Mouse (Mus musculus) left cerebral cortex, adult 2 months (tissue): ENCODE results near the gene Ttll8. TPM values are rescaled to one million over a fixed set of nuclear protein-coding genes. Genes with fewer than 3 reads are reported as not detected.

Source experiments
- DNase-seq, 2 experiments: peaks; one replicate each; pipeline ENCODE4 v3.0.0; 2021 to 2022; ENCODE audit warnings: low spot score in 2 of 2, mixed read lengths in 1 of 2; ENCODE audit errors: extremely low spot score in 1 of 2
- H3K27ac ChIP-seq: fragments of 200-600 bp; 2 replicates; pipeline ENCODE4 v1.8.1; 2022
- H3K4me3 ChIP-seq: fragments of 200-600 bp; 2 replicates; pipeline ENCODE4 v1.8.1; 2022
- CTCF ChIP-seq: fragments of 200-600 bp; IDR thresholded peaks from 2 replicates; pipeline ENCODE4 v1.8.1; 2022; ENCODE audit warnings: antibody characterized with exemption, mild to moderate bottlenecking, moderate library complexity
- intact Hi-C: fragments of 180-260 bp; cut with DNase I; formaldehyde crosslinking; loops from one replicate; pipeline ENCODE4 v1.15.1; 2025
- total RNA-seq, 2 experiments: library from RNA; stranded (reverse); gene quantifications; 2 replicates each; pipeline ENCODE4 v1.2.3; 2021

Gene Ttll8
- total RNA-seq, 2 experiments from 2014 or later, result 1.2 to 2.4 TPM

DNA sequence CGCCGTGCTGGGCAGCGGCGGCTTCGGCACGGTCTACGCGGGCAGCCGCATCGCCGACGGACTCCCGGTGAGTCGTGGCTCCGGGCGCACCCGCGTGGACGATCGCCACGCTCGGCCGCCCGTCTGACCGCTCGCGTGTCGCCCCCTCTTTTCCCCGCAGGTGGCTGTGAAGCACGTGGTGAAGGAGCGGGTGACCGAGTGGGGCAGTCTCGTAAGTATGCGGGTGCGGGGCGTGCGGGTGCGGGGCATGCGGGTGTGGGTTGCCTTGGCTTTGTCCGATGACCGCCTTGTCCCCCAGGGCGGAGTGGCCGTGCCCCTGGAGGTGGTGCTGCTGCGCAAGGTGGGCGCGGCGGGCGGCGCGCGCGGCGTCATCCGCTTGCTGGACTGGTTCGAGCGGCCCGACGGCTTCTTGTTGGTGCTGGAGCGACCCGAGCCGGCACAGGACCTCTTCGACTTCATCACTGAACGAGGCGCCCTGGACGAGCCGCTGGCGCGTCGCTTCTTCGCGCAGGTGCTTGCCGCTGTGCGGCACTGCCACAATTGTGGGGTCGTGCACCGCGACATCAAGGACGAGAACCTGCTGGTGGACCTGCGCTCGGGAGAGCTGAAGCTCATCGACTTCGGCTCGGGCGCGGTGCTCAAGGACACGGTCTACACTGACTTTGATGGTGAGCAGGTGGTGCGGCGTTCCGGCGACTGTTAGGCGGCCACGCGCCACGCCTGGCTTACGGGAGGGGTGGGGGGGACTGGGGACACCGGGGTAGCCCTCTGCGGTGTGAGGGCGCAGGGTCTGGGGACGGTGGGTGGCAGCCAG, 91.1 kb downstream of the Ttll8 start:
- H3K4me3 ChIP-seq, result peak overlapping the region; percentile 96
- intact Hi-C loops, result loop anchor here (5.0 kb wide), 1 partner anchor 36 kb away; no protein-coding TSS in a partner anchor
- DNase-seq, result peak; percentile 62 to 63
- TF ChIP-seq CTCF, result no peak
- H3K27ac ChIP-seq, result peak overlapping the region; percentile 97

- intact Hi-C loops, result loop anchor here (5.0 kb wide), 1 partner anchor 35 kb away; no protein-coding TSS in a partner anchor
- no peak for TF ChIP-seq CTCF
- Histone ChIP-seq H3K4me3 (peak within 1 kb of the TSS; percentile 96), H3K27ac (peak within 1 kb of the TSS; percentile 97)
- DNase-seq, result peak; percentile 96 to 98
Observed at GRCm38 (mm10) chr15:88861772-88862622, 92.2 kb downstream of the Ttll8 start, which contains the start of gene Pim3. Gene Pim3 (plus strand): TSS chr15:88862186.

DNA sequence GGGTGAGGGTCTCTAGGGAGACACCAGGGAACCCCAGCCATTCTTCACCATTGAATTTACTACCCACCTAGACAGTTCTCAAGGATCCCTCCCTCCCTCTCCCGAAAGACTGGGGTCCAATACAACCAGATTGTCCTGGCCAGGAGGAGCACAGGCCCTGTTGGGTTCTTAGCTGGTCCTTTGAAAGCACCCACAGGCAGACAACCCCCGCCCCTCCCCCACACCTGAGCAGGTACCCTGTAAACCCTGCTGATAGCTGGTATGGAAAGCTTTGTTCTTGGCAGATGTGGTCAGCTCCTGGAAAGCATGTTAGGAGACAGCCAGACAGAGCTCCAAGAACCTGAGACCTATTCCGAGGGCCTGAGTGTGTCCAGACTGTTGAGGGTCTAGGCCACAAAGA, 93.4 kb downstream of the Ttll8 start:
- TF ChIP-seq CTCF, result no peak
- Histone ChIP-seq H3K27ac (peak overlapping the region; percentile 97; the same call in 1 of the 2 replicates), H3K4me3 (no peak overlapping the region)
- DNase-seq, result no peak
- intact Hi-C loops, result loop anchor here (5.0 kb wide), 1 partner anchor 33 kb away; no protein-coding TSS in a partner anchor

- Histone ChIP-seq H3K4me3 (no peak overlapping the region), H3K27ac (no peak overlapping the region)
- DNase-seq, result no peak
- TF ChIP-seq CTCF, result no peak
- intact Hi-C loops, result no loop called here
Observed at GRCm38 (mm10) chr15:88859206-88859970, 94.8 kb downstream of the Ttll8 start.

DNA sequence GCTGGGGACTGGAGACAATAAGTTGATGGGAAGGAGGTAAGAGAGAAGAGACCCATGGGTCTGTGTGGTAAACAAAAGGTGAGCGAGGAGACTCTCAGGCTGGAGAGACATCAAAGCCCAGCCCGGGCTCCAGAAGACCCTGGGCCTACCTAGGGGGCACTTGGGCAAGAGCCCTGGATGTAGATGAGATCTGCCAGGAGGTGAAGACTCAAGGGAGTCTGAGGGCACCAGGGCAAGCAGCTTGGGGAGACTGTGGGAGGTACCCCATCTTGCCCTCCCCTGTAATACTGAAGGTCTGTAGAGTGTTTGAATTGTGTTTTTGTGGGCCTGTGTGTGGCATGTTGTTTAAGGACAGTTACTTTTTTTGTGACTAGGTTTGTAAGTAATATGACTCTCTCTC, 95.5 kb downstream of the Ttll8 start:
- Histone ChIP-seq H3K4me3 (no peak overlapping the region), H3K27ac (no peak overlapping the region)
- no peak for DNase-seq
- intact Hi-C loops, result no loop called here
- TF ChIP-seq CTCF, result no peak

DNA sequence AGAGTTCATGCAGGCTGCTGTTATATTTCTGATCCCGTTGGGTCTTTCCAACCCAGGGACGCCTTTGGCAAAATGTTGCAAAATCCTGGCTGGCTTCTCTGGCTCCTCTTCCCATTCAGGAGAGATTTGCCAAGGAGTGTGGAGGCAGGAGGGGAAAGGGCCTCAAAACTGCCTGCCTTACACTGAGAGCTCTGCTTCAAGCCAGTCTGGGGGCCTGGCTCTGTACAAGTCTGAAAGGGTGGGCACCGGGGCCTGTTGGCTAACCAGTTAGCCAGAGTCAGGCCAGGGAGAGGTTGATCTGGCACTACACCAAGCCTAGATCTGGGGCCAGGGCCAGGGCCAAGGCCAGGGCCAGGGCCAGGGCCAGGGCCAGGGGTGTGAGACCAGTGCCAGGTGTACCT, 96.1 kb downstream of the Ttll8 start:
- intact Hi-C loops, result no loop called here
- no peak for TF ChIP-seq CTCF
- DNase-seq, result no peak
- 0 out of 2 replicates have a peak overlapping the region, but pooled peaks have one; percentile 19 for H3K27ac ChIP-seq
- H3K4me3 ChIP-seq, result no peak overlapping the region

- DNase-seq, result no peak
- intact Hi-C loops, result no loop called here
- Histone ChIP-seq H3K27ac (no peak overlapping the region), H3K4me3 (no peak overlapping the region)
- no peak for TF ChIP-seq CTCF
Observed at GRCm38 (mm10) chr15:88857361-88857760, 96.9 kb downstream of the Ttll8 start.

DNA sequence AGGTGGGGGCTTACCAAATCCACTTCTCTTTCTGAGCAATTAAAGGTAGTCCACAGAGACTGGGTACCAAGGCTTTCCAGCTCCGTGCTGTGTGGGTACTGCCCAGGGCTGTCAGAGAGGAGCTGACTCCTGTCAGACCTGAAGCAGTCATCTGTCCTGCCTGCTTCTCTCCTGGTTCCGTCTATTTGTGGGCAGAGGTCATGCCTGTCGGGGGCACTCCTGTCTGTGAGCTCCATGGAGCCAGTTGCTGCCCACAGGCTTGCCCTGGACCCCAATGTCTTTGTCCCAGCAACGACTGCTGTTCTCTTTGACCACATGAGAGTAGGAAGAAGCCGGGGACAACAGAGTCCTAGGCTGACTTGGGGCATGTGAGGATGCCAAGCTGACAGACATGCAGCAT, 97.6 kb downstream of the Ttll8 start:
- intact Hi-C loops, result no loop called here
- H3K4me3 ChIP-seq, result no peak overlapping the region
- TF ChIP-seq CTCF, result no peak
- DNase-seq, result no peak
- no peak overlapping the region for H3K27ac ChIP-seq

- no peak for TF ChIP-seq CTCF
- no peak overlapping the region for H3K4me3 ChIP-seq
- intact Hi-C loops, result no loop called here
- H3K27ac ChIP-seq, result no peak overlapping the region
- DNase-seq, result no peak
Observed at GRCm38 (mm10) chr15:88855896-88856417, 98.3 kb downstream of the Ttll8 start.

GRCm38 (mm10) chr15:88854969-88855830, 99.0 kb downstream of the Ttll8 start:
- 0 out of 2 replicates have a peak overlapping the region, but pooled peaks have one; percentile 28 for H3K27ac ChIP-seq
- no peak overlapping the region for H3K4me3 ChIP-seq
- no peak for TF ChIP-seq CTCF
- intact Hi-C loops, result no loop called here
- no peak for DNase-seq
